In the genomic region with DNA sequence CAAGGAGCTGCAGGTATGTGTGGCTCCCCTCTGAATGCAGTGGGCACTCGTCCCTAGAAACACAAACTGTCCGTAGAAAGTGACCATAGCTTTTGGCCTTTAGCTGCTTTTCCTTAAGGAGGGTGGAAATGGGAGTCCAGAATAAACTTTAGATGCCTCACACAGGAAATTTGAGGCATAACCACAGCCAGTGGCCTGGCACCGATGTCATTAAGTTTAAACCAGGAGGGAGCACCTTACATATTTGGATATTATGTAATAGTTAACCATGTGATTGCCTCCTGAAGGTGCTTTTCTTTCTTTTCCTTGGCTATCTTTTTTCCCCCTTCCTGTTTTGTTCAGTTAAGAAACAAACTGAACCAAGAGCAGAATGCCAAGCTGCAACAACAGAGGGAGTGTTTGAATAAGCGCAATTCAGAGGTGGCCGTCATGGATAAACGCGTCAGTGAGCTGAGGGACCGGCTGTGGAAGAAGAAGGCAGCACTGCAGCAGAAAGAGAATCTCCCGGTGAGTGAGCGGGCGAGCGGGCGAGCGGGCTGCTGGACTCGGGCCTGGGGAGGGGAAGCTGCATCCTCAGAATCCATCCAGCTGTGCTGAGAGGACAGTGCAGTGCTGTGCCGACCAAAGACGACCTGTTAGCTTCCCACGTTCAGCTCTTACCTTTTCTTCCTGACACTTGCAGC, we compare ENCODE assay signal across 26 mouse cellular contexts. TPM values are rescaled to one million over a fixed set of nuclear protein-coding genes. Genes with fewer than 3 reads are reported as not detected.
DNase-seq lines count a peak whose midpoint lies in the region; ATAC-seq and TF ChIP-seq lines count a peak whose summit lies in the region.
"Had no signal": no experiment of that assay in that cellular context is flagged by ENCODE, and none has a peak within 500 bp of the region (broad histone marks: within the 10 kb centered on the region; RNA-seq: fewer than 3 reads in every experiment).

No protein-coding gene starts in this region.

- 88% methylated on average over 18 of the region's 18 CpGs for WGBS in forebrain, embryonic 14.5 days

- TF ChIP-seq CTCF in left cerebral cortex, adult 2 months (IDR thresholded peaks at IDR 0.05) = no peak; the same call in 1 of the 2 replicates

- peak overlapping the region; percentile 78 for H3K27ac ChIP-seq in left cerebral cortex, adult 2 months
- no peak overlapping the region for H3K27ac ChIP-seq in forebrain, embryonic 14.5 days (ENCODE audit: low read depth, low read length)
- H3K27ac ChIP-seq: embryonic facial prominence, embryonic 13.5 days; forebrain, embryonic 12.5 days; heart, embryonic 15.5 days; hindbrain, embryonic 13.5 days; midbrain, embryonic 15.5 days; neural tube, embryonic 13.5 days; stomach, postnatal 0 days had no signal

- 0 out of 2 replicates have a peak overlapping the region, but pooled peaks have one; percentile 7 for H3K4me3 ChIP-seq in left cerebral cortex, adult 2 months
- no peak overlapping the region for H3K4me3 ChIP-seq in forebrain, embryonic 14.5 days (ENCODE audit: low read depth, low read length)
- H3K4me3 ChIP-seq: embryonic facial prominence, embryonic 13.5 days; erythroblast, embryonic 14.5 days; forebrain, embryonic 12.5 days; heart, embryonic 15.5 days; hindbrain, embryonic 13.5 days; midbrain, embryonic 15.5 days; myocyte; neural tube, embryonic 13.5 days had no signal

- H3K36me3 ChIP-seq in forebrain, embryonic 14.5 days (ENCODE audit: control insufficient read depth, insufficient read depth, low read length) = peaks cover 77% of the 10 kb centered on the region

- H3K4me2 ChIP-seq in forebrain, embryonic 14.5 days (ENCODE audit: low read length) = no peak overlapping the region
- H3K4me2 ChIP-seq: embryonic facial prominence, embryonic 13.5 days; forebrain, embryonic 12.5 days; heart, embryonic 15.5 days; hindbrain, embryonic 13.5 days; midbrain, embryonic 15.5 days; neural tube, embryonic 13.5 days had no signal

- intact Hi-C loops in left cerebral cortex, adult 2 months (cut with DNase I) = no loop called here
- intact Hi-C loops in left cerebral cortex, postnatal 14 days (cut with DNase I) = no loop called here

- no peaks in the 10 kb centered on the region for H3K27me3 ChIP-seq in forebrain, embryonic 14.5 days (replicated peaks; ENCODE audit: control insufficient read depth, insufficient read depth, low read length)
- H3K27me3 ChIP-seq: CH12.LX; embryonic facial prominence, embryonic 13.5 days; forebrain, embryonic 12.5 days; heart, embryonic 15.5 days; hindbrain, embryonic 13.5 days; midbrain, embryonic 15.5 days; neural tube, embryonic 13.5 days had no signal

- H3K9ac ChIP-seq in forebrain, embryonic 14.5 days (ENCODE audit: low read length) = no peak overlapping the region
- H3K9ac ChIP-seq: embryonic facial prominence, embryonic 13.5 days; forebrain, embryonic 12.5 days; heart, embryonic 15.5 days; hindbrain, embryonic 13.5 days; midbrain, embryonic 15.5 days; neural tube, embryonic 13.5 days had no signal

- peak; percentile 46 for DNase-seq in kidney, adult 9 months
- DNase-seq in kidney, postnatal 14 days = no peak
- no peak for DNase-seq in left cerebral cortex, adult 2 months (ENCODE audit: extremely low spot score in 1 of 2, low spot score in 2 of 2)
- DNase-seq in left cerebral cortex, postnatal 14 days (ENCODE audit: low spot score in 2 of 2) = no peak
- DNase-seq in right cerebral cortex, postnatal 25 days = peak; percentile 22
- no peak for DNase-seq in right cerebral cortex, postnatal 4 days
- no peak for DNase-seq in forebrain, embryonic 14.5 days (ENCODE audit: low spot score)
- DNase-seq: adrenal gland, adult 2 months; B cell, adult 2 months; cerebellum, adult 11-12 months; cerebellum, postnatal 25 days; embryo, embryonic 11 days; gastrocnemius, postnatal 36 days; heart, postnatal 36 days; thymus, postnatal 14 days had no signal

- no peaks in the 10 kb centered on the region for H3K9me3 ChIP-seq in forebrain, embryonic 14.5 days (replicated peaks; ENCODE audit: control insufficient read depth, low read length)
- H3K9me3 ChIP-seq: embryonic facial prominence, embryonic 13.5 days; forebrain, embryonic 12.5 days; G1E; heart, embryonic 15.5 days; hindbrain, embryonic 13.5 days; midbrain, embryonic 15.5 days; neural tube, embryonic 13.5 days had no signal

- no peaks in the 10 kb centered on the region for H3K4me1 ChIP-seq in forebrain, embryonic 14.5 days (ENCODE audit: control insufficient read depth, insufficient read depth, low read length)
- H3K4me1 ChIP-seq: forebrain, embryonic 12.5 days; hindbrain, embryonic 13.5 days; midbrain, embryonic 15.5 days; neural tube, embryonic 13.5 days had no signal

- no peak for ATAC-seq in forebrain, embryonic 14.5 days
- ATAC-seq: midbrain, embryonic 15.5 days had no signal

RNA-seq across cellular contexts. Expression of a gene that starts 33.0 kb away (rescaled TPM):
- 10 to 100 TPM; 20.4 to 22.6 TPM for total RNA-seq in left cerebral cortex, adult 2 months (2021)
- 10 to 100 TPM; 18.7 to 19.0 TPM for total RNA-seq in left cerebral cortex, postnatal 14 days (2021)
- 20.2 and 24.7 TPM in 2 replicates for polyA plus RNA-seq in forebrain, embryonic 14.5 days (2014; fragmentation: Nextera tagmentation; extraction: Ambion mirVana)

Comparison
In these comparisons a context has a peak if more than half of its experiments do, and no peak if none do; other contexts are left out.
1. DNase-seq: peak in kidney, adult 9 months (single experiment) and right cerebral cortex, postnatal 25 days (single experiment); none in kidney, postnatal 14 days (single experiment), left cerebral cortex, adult 2 months (0 of 2), left cerebral cortex, postnatal 14 days (0 of 2), right cerebral cortex, postnatal 4 days (single experiment) and forebrain, embryonic 14.5 days (single experiment).